9 mouse cellular contexts compared by ENCODE assay signal in the genomic region with DNA sequence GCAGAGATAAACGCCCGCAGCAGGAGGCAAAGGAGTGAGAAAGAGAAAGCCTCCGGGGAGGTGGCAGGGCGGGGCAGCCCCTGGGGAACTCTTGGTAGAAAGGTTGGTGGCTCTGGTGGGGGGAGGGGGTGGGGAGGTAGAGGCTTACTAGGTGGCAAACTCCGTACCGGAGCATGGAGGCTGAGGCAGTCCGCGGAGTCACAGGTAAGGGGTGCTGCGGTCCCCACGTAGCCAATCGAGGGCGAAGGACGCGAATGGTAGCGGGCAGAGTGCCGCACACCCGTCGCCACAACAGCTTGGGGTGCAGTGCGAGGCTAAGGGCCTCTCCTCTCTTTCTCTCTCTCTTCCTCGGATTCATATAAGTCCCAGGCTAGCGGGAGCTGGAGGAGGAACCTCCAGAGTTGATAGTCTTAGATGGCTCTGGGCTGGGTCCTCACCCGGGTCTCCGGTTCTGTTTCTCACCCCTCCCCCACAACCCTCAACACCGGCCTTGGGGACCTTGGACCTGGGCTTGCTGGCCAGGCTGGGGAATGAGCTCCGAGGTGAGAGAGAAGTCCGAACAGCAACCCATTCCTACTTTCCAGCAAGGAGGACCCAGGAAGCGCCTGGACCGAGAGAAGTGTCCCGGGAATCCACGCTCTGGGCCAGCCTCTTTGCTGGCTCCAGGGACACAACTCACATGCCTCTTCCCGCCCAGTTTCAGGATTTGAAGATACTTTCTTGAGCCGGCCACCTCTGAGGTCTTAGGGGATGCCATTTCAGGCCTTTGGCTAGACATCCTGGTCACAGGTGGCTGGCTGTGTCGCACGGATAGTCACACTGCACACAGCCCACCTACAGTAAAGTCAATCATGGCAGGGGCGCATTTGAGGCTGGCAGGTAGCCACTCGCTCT. TPM values are rescaled to one million over a fixed set of nuclear protein-coding genes. Genes with fewer than 3 reads are reported as not detected.
DNase-seq lines count a peak whose midpoint lies in the region; ATAC-seq and TF ChIP-seq lines count a peak whose summit lies in the region.
"Had no signal": no experiment of that assay in that cellular context is flagged by ENCODE, and none has a peak within 500 bp of the region (broad histone marks: within the 10 kb centered on the region; RNA-seq: fewer than 3 reads in every experiment).

No protein-coding gene starts in this region.

- H3K9me3 ChIP-seq in forebrain, embryonic 12.5 days = no peaks in the 10 kb centered on the region
- H3K9me3 ChIP-seq in kidney, postnatal 0 days (replicated peaks; ENCODE audit: low read length) = no peaks in the 10 kb centered on the region
- H3K9me3 ChIP-seq in stomach, postnatal 0 days (ENCODE audit: control insufficient read depth, low read length) = no peaks in the 10 kb centered on the region

- TF ChIP-seq CTCF in kidney, postnatal 0 days (IDR thresholded peaks at IDR 0.05; ENCODE audit: low read depth) = no peak
- no peak for TF ChIP-seq CTCF in stomach, postnatal 0 days (IDR thresholded peaks at IDR 0.05; ENCODE audit: low read depth)

- ATAC-seq in forebrain, embryonic 12.5 days (ENCODE audit: low FRiP score) = 0 out of 2 replicates have a peak, but pooled peaks have one; percentile 23
- ATAC-seq in kidney, postnatal 0 days (replicated peaks; ENCODE audit: low FRiP score, low read depth) = peak; percentile 43; the same call in 1 of the 2 replicates
- ATAC-seq in megakaryocyte progenitor cell, adult 5-6 weeks (replicated peaks; ENCODE audit: poor library complexity) = peak; percentile 62
- ATAC-seq in stomach, postnatal 0 days (ENCODE audit: low FRiP score, low TSS enrichment) = peak; percentile 29; the same call in 1 of the 2 replicates

- H3K36me3 ChIP-seq in forebrain, embryonic 12.5 days (replicated peaks) = no peaks in the 10 kb centered on the region
- H3K36me3 ChIP-seq in kidney, postnatal 0 days (ENCODE audit: insufficient read depth, low read length) = no peaks in the 10 kb centered on the region
- H3K36me3 ChIP-seq in stomach, postnatal 0 days (ENCODE audit: control insufficient read depth, insufficient read depth, low read length) = no peaks in the 10 kb centered on the region

- H3K4me2 ChIP-seq in forebrain, embryonic 12.5 days = peak overlapping the region; percentile 61
- H3K4me2 ChIP-seq in kidney, postnatal 0 days (ENCODE audit: low read length) = peak overlapping the region; percentile 77
- H3K4me2 ChIP-seq in stomach, postnatal 0 days (replicated peaks; ENCODE audit: low read depth) = peak overlapping the region; percentile 62

- peak overlapping the region; percentile 36; the same call in 1 of the 2 replicates for H3K9ac ChIP-seq in forebrain, embryonic 12.5 days
- H3K9ac ChIP-seq in kidney, postnatal 0 days (ENCODE audit: low read depth, low read length) = peak overlapping the region; percentile 51; the same call in 1 of the 2 replicates
- H3K9ac ChIP-seq in stomach, postnatal 0 days (ENCODE audit: low read length) = peak overlapping the region; percentile 41; the same call in 1 of the 2 replicates

- 2% methylated on average over 36 of the region's 36 CpGs for WGBS in forebrain, embryonic 12.5 days
- 7% methylated on average over 35 of the region's 36 CpGs for WGBS in kidney, postnatal 0 days
- WGBS in stomach, postnatal 0 days = 15% methylated on average over 34 of the region's 36 CpGs

- H3K4me3 ChIP-seq in forebrain, embryonic 12.5 days (replicated peaks) = peak overlapping the region; percentile 33
- H3K4me3 ChIP-seq in kidney, postnatal 0 days (replicated peaks; ENCODE audit: low read depth, low read length) = peak overlapping the region; percentile 42
- H3K4me3 ChIP-seq in stomach, postnatal 0 days (ENCODE audit: low read depth, low read length) = peak overlapping the region; percentile 29

- DNase-seq in A20 (ENCODE audit: low read depth, low spot score) = peak; percentile 81
- DNase-seq in CD4-positive, CD25-positive, alpha-beta regulatory T cell, adult 2 months (ENCODE audit: low read depth, low spot score) = peak; percentile 91
- peak; percentile 39 for DNase-seq in kidney, postnatal 0 days (ENCODE audit: low spot score)
- DNase-seq in stomach, postnatal 0 days (ENCODE audit: low spot score) = peak; percentile 36
- DNase-seq in right cerebral cortex, adult 18-20 months = no peak
- DNase-seq in frontal cortex, postnatal 10 days (ENCODE audit: low spot score in 2 of 2) = no peak

- peaks cover 9% of the 10 kb centered on the region for H3K4me1 ChIP-seq in forebrain, embryonic 12.5 days
- peaks cover 10% of the 10 kb centered on the region for H3K4me1 ChIP-seq in kidney, postnatal 0 days (replicated peaks; ENCODE audit: insufficient read depth, low read length)
- no peaks in the 10 kb centered on the region for H3K4me1 ChIP-seq in stomach, postnatal 0 days (replicated peaks; ENCODE audit: control insufficient read depth, insufficient read depth)

- TF ChIP-seq EP300 in stomach, postnatal 0 days (optimal IDR thresholded peaks at IDR 0.05) = no peak

- no peak overlapping the region for H3K27ac ChIP-seq in forebrain, embryonic 12.5 days
- peak overlapping the region; percentile 36; the same call in 1 of the 2 replicates for H3K27ac ChIP-seq in kidney, postnatal 0 days
- H3K27ac ChIP-seq in stomach, postnatal 0 days (replicated peaks) = no peak overlapping the region

- H3K27me3 ChIP-seq in forebrain, embryonic 12.5 days = peaks cover 43% of the 10 kb centered on the region
- H3K27me3 ChIP-seq in kidney, postnatal 0 days (ENCODE audit: insufficient read depth, low read length) = no peaks in the 10 kb centered on the region
- no peaks in the 10 kb centered on the region for H3K27me3 ChIP-seq in stomach, postnatal 0 days (ENCODE audit: control insufficient read depth, insufficient read depth, low read length)

RNA-seq across cellular contexts. Expression of a gene that starts 2.4 kb away (rescaled TPM):
- 0.49 and 0.74 TPM in 2 replicates for polyA plus RNA-seq in forebrain, embryonic 12.5 days (2016; fragmentation: Nextera tagmentation; extraction: Ambion mirVana)
- polyA plus RNA-seq in kidney, postnatal 0 days (2015; fragmentation: Nextera tagmentation; extraction: Ambion mirVana) = 0.47 and 0.64 TPM in 2 replicates
- total RNA-seq in megakaryocyte progenitor cell, adult 5-6 weeks (2015) = 0.20 and 0.94 TPM in 2 replicates
- 0.20 and 0.21 TPM in 2 replicates for total RNA-seq in megakaryocyte progenitor cell, adult 5-6 weeks (2017)
- 0.22 and 0.24 TPM in 2 replicates for polyA plus RNA-seq in stomach, postnatal 0 days (2015; fragmentation: Nextera tagmentation; extraction: Ambion mirVana)

RNA-seq across cellular contexts. Expression of a gene that starts 12.1 kb away (rescaled TPM):
- not detected in 2 replicates for polyA plus RNA-seq in forebrain, embryonic 12.5 days (2016; fragmentation: Nextera tagmentation; extraction: Ambion mirVana)
- polyA plus RNA-seq in kidney, postnatal 0 days (2015; fragmentation: Nextera tagmentation; extraction: Ambion mirVana) = 0.18 and 0.19 TPM in 2 replicates
- not detected in 2 replicates for total RNA-seq in megakaryocyte progenitor cell, adult 5-6 weeks (2015)
- not detected in 2 replicates for total RNA-seq in megakaryocyte progenitor cell, adult 5-6 weeks (2017)
- polyA plus RNA-seq in stomach, postnatal 0 days (2015; fragmentation: Nextera tagmentation; extraction: Ambion mirVana) = not detected in 2 replicates
- polyA plus RNA-seq: gonadal fat pad, adult 2 months had no signal

Comparison
In these comparisons a context has a peak if more than half of its experiments do, and no peak if none do; other contexts are left out.
1. DNase-seq: peak in A20 (single experiment), CD4-positive, CD25-positive, alpha-beta regulatory T cell, adult 2 months (single experiment), kidney, postnatal 0 days (single experiment) and stomach, postnatal 0 days (single experiment); none in right cerebral cortex, adult 18-20 months (single experiment) and frontal cortex, postnatal 10 days (0 of 2).
2. Peak in every context shown above with its lines, with median percentiles within 50 percentile points of each other: ATAC-seq, H3K4me2 ChIP-seq, H3K4me3 ChIP-seq and H3K9ac ChIP-seq.